Mouse (Mus musculus): ENCODE results near the gene Maco1. TPM values are rescaled to one million over a fixed set of nuclear protein-coding genes. Genes with fewer than 3 reads are reported as not detected.
A peak's percentile ranks its signal among the peaks of the same experiment; 100 is the strongest.

The Maco1 gene
- polyA plus RNA-seq, 1 experiment from 2014 or later = 46.1 TPM

GRCm38 (mm10) chr4:134876171-134876570 lies 23.0 kb upstream of the Maco1 start:
- no peaks in the 10 kb centered on the region for H3K27me3 ChIP-seq (ENCODE audit: control insufficient read depth, insufficient read depth, low read length)
- no peak for ATAC-seq (ENCODE audit: insufficient number of reproducible peaks, insufficient read depth, low FRiP score, low read depth)
- no peak overlapping the region for H3K4me3 ChIP-seq (ENCODE audit: low read depth, low read length)
- H3K4me1 ChIP-seq (ENCODE audit: control insufficient read depth, insufficient read depth, low read length) = 0 out of 2 replicates have a peak, but pooled peaks cover 4% of the 10 kb centered on the region
- no peak overlapping the region for H3K27ac ChIP-seq (ENCODE audit: low read length)
- H3K36me3 ChIP-seq (ENCODE audit: control insufficient read depth, insufficient read depth, low read length) = no peaks in the 10 kb centered on the region
- H3K9ac ChIP-seq (replicated peaks; ENCODE audit: low read depth, low read length) = no peak overlapping the region
- H3K4me2 ChIP-seq (replicated peaks; ENCODE audit: low read depth, low read length) = no peak overlapping the region
- H3K9me3 ChIP-seq (ENCODE audit: control insufficient read depth, low read depth, low read length) = no peaks in the 10 kb centered on the region
- 74% methylated on average over 9 of the region's 9 CpGs for WGBS

GRCm38 (mm10) chr4:134871950-134872349 lies 18.8 kb upstream of the Maco1 start:
- Histone ChIP-seq H3K4me1 (ENCODE audit: control insufficient read depth, insufficient read depth, low read length) (peaks cover 5% of the 10 kb centered on the region; the same call in 1 of the 2 replicates), H3K9ac (replicated peaks; ENCODE audit: low read depth, low read length) (no peak overlapping the region), H3K4me2 (replicated peaks; ENCODE audit: low read depth, low read length) (no peak overlapping the region), H3K27ac (ENCODE audit: low read length) (no peak overlapping the region), H3K36me3 (ENCODE audit: control insufficient read depth, insufficient read depth, low read length) (no peaks in the 10 kb centered on the region), H3K4me3 (ENCODE audit: low read depth, low read length) (no peak overlapping the region), H3K9me3 (ENCODE audit: control insufficient read depth, low read depth, low read length) (no peaks in the 10 kb centered on the region), H3K27me3 (ENCODE audit: control insufficient read depth, insufficient read depth, low read length) (no peaks in the 10 kb centered on the region)
- 48% methylated on average over 2 of the region's 2 CpGs for WGBS
- ATAC-seq (ENCODE audit: insufficient number of reproducible peaks, insufficient read depth, low FRiP score, low read depth) = no peak

- WGBS = 33% methylated on average over 4 of the region's 4 CpGs
- Histone ChIP-seq H3K4me1 (ENCODE audit: control insufficient read depth, insufficient read depth, low read length) (peaks cover 5% of the 10 kb centered on the region; the same call in 1 of the 2 replicates), H3K9ac (replicated peaks; ENCODE audit: low read depth, low read length) (no peak overlapping the region), H3K4me3 (ENCODE audit: low read depth, low read length) (no peak overlapping the region), H3K27me3 (ENCODE audit: control insufficient read depth, insufficient read depth, low read length) (no peaks in the 10 kb centered on the region), H3K9me3 (ENCODE audit: control insufficient read depth, low read depth, low read length) (no peaks in the 10 kb centered on the region), H3K27ac (ENCODE audit: low read length) (no peak overlapping the region), H3K36me3 (ENCODE audit: control insufficient read depth, insufficient read depth, low read length) (no peaks in the 10 kb centered on the region), H3K4me2 (replicated peaks; ENCODE audit: low read depth, low read length) (no peak overlapping the region)
- no peak for ATAC-seq (ENCODE audit: insufficient number of reproducible peaks, insufficient read depth, low FRiP score, low read depth)
These were observed 18.3 kb upstream of the Maco1 start for GRCm38 (mm10) chr4:134871477-134871876.

- H3K36me3 ChIP-seq (ENCODE audit: control insufficient read depth, insufficient read depth, low read length) = no peaks in the 10 kb centered on the region
- no peak overlapping the region; the same call in 1 of the 2 replicates for H3K4me3 ChIP-seq (ENCODE audit: low read depth, low read length)
- 44% methylated on average over 7 of the region's 7 CpGs for WGBS
- H3K27ac ChIP-seq (ENCODE audit: low read length) = no peak overlapping the region
- H3K4me2 ChIP-seq (replicated peaks; ENCODE audit: low read depth, low read length) = peak overlapping the region; percentile 27
- H3K9ac ChIP-seq (replicated peaks; ENCODE audit: low read depth, low read length) = no peak overlapping the region
- H3K27me3 ChIP-seq (ENCODE audit: control insufficient read depth, insufficient read depth, low read length) = no peaks in the 10 kb centered on the region
- no peak for ATAC-seq (ENCODE audit: insufficient number of reproducible peaks, insufficient read depth, low FRiP score, low read depth)
- peaks cover 5% of the 10 kb centered on the region; the same call in 1 of the 2 replicates for H3K4me1 ChIP-seq (ENCODE audit: control insufficient read depth, insufficient read depth, low read length)
- H3K9me3 ChIP-seq (ENCODE audit: control insufficient read depth, low read depth, low read length) = no peaks in the 10 kb centered on the region
These were observed 16.8 kb upstream of the Maco1 start for GRCm38 (mm10) chr4:134869815-134870375.

- H3K27me3 ChIP-seq (ENCODE audit: control insufficient read depth, insufficient read depth, low read length) = no peaks in the 10 kb centered on the region
- no peaks in the 10 kb centered on the region for H3K9me3 ChIP-seq (ENCODE audit: control insufficient read depth, low read depth, low read length)
- peak; percentile 81; the same call in 1 of the 2 replicates for ATAC-seq (ENCODE audit: insufficient number of reproducible peaks, insufficient read depth, low FRiP score, low read depth)
- H3K4me1 ChIP-seq (ENCODE audit: control insufficient read depth, insufficient read depth, low read length) = peaks cover 5% of the 10 kb centered on the region; the same call in 1 of the 2 replicates
- no peaks in the 10 kb centered on the region for H3K36me3 ChIP-seq (ENCODE audit: control insufficient read depth, insufficient read depth, low read length)
- H3K4me3 ChIP-seq (ENCODE audit: low read depth, low read length) = no peak overlapping the region; the same call in 1 of the 2 replicates
- H3K4me2 ChIP-seq (replicated peaks; ENCODE audit: low read depth, low read length) = peak overlapping the region; percentile 27
- no peak overlapping the region for H3K9ac ChIP-seq (replicated peaks; ENCODE audit: low read depth, low read length)
- WGBS = 12% methylated on average over 16 of the region's 16 CpGs
- no peak overlapping the region for H3K27ac ChIP-seq (ENCODE audit: low read length)
These were observed 16.1 kb upstream of the Maco1 start for GRCm38 (mm10) chr4:134869068-134869730.

- no peak overlapping the region for H3K27ac ChIP-seq (ENCODE audit: low read length)
- WGBS = 28% methylated on average over 9 of the region's 9 CpGs
- no peaks in the 10 kb centered on the region for H3K9me3 ChIP-seq (ENCODE audit: control insufficient read depth, low read depth, low read length)
- no peak overlapping the region for H3K4me3 ChIP-seq (ENCODE audit: low read depth, low read length)
- no peak overlapping the region; the same call in 1 of the 2 replicates for H3K9ac ChIP-seq (replicated peaks; ENCODE audit: low read depth, low read length)
- ATAC-seq (ENCODE audit: insufficient number of reproducible peaks, insufficient read depth, low FRiP score, low read depth) = no peak
- peaks cover 5% of the 10 kb centered on the region; the same call in 1 of the 2 replicates for H3K4me1 ChIP-seq (ENCODE audit: control insufficient read depth, insufficient read depth, low read length)
- no peaks in the 10 kb centered on the region for H3K36me3 ChIP-seq (ENCODE audit: control insufficient read depth, insufficient read depth, low read length)
- no peak overlapping the region for H3K4me2 ChIP-seq (replicated peaks; ENCODE audit: low read depth, low read length)
- no peaks in the 10 kb centered on the region for H3K27me3 ChIP-seq (ENCODE audit: control insufficient read depth, insufficient read depth, low read length)
These were observed 15.3 kb upstream of the Maco1 start for GRCm38 (mm10) chr4:134868490-134868889.

GRCm38 (mm10) chr4:134868065-134868464 lies 14.9 kb upstream of the Maco1 start:
- Histone ChIP-seq H3K36me3 (ENCODE audit: control insufficient read depth, insufficient read depth, low read length) (no peaks in the 10 kb centered on the region), H3K9ac (replicated peaks; ENCODE audit: low read depth, low read length) (no peak overlapping the region), H3K27ac (ENCODE audit: low read length) (no peak overlapping the region), H3K27me3 (ENCODE audit: control insufficient read depth, insufficient read depth, low read length) (no peaks in the 10 kb centered on the region), H3K4me3 (ENCODE audit: low read depth, low read length) (no peak overlapping the region), H3K4me2 (replicated peaks; ENCODE audit: low read depth, low read length) (no peak overlapping the region), H3K4me1 (ENCODE audit: control insufficient read depth, insufficient read depth, low read length) (peaks cover 5% of the 10 kb centered on the region; the same call in 1 of the 2 replicates), H3K9me3 (ENCODE audit: control insufficient read depth, low read depth, low read length) (no peaks in the 10 kb centered on the region)
- ATAC-seq (ENCODE audit: insufficient number of reproducible peaks, insufficient read depth, low FRiP score, low read depth) = no peak
- 86% methylated on average over 10 of the region's 10 CpGs for WGBS

GRCm38 (mm10) chr4:134867661-134868060 lies 14.5 kb upstream of the Maco1 start:
- H3K4me3 ChIP-seq (ENCODE audit: low read depth, low read length) = no peak overlapping the region
- no peak for ATAC-seq (ENCODE audit: insufficient number of reproducible peaks, insufficient read depth, low FRiP score, low read depth)
- H3K36me3 ChIP-seq (ENCODE audit: control insufficient read depth, insufficient read depth, low read length) = no peaks in the 10 kb centered on the region
- H3K4me2 ChIP-seq (replicated peaks; ENCODE audit: low read depth, low read length) = no peak overlapping the region
- H3K9ac ChIP-seq (replicated peaks; ENCODE audit: low read depth, low read length) = no peak overlapping the region
- H3K9me3 ChIP-seq (ENCODE audit: control insufficient read depth, low read depth, low read length) = no peaks in the 10 kb centered on the region
- H3K27me3 ChIP-seq (ENCODE audit: control insufficient read depth, insufficient read depth, low read length) = no peaks in the 10 kb centered on the region
- no peak overlapping the region for H3K27ac ChIP-seq (ENCODE audit: low read length)
- H3K4me1 ChIP-seq (ENCODE audit: control insufficient read depth, insufficient read depth, low read length) = peaks cover 5% of the 10 kb centered on the region; the same call in 1 of the 2 replicates
- 90% methylated on average over 8 of the region's 8 CpGs for WGBS

Data from stomach, embryonic 14.5 days (tissue).